Mouse (Mus musculus) embryo, embryonic 11.5 days (tissue): ENCODE results near the gene Nploc4.

Source experiments
- DNase-seq: peaks from one replicate; pipeline ENCODE4 v3.0.0-alpha.2; 2012; ENCODE audit warnings: low read depth, low spot score

The Nploc4 gene

GRCm38 (mm10) chr11:120437152-120437856, at the start of gene Nploc4:
TSS of gene Nploc4 (minus strand) at chr11:120437708.
- peak; percentile 84 for DNase-seq

GRCm38 (mm10) chr11:120485251-120485650, 47.7 kb upstream of the Nploc4 start:
- no peak for DNase-seq

- DNase-seq = peak; percentile 89
These were observed 46.9 kb upstream of the Nploc4 start, which contains the start of gene Mrpl12 for GRCm38 (mm10) chr11:120484265-120484981. TSS of gene Mrpl12 (plus strand) at chr11:120484613.

GRCm38 (mm10) chr11:120483448-120483934, 46.0 kb upstream of the Nploc4 start:
- no peak for DNase-seq

GRCm38 (mm10) chr11:120472052-120472451, 34.5 kb upstream of the Nploc4 start:
- DNase-seq = no peak

- DNase-seq = no peak
These were observed 30.2 kb upstream of the Nploc4 start for GRCm38 (mm10) chr11:120467736-120468092.

GRCm38 (mm10) chr11:120467051-120467735, 29.7 kb upstream of the Nploc4 start, which contains the start of gene Arl16:
TSS of gene Arl16 (minus strand) at chr11:120467607.
- peak; percentile 99 for DNase-seq

GRCm38 (mm10) chr11:120465521-120465920, 28.0 kb upstream of the Nploc4 start:
- DNase-seq = no peak

GRCm38 (mm10) chr11:120464365-120464764, 26.9 kb upstream of the Nploc4 start:
- no peak for DNase-seq

- DNase-seq = no peak
These were observed 26.0 kb upstream of the Nploc4 start for GRCm38 (mm10) chr11:120463536-120463935.

- DNase-seq = no peak
These were observed 21.5 kb upstream of the Nploc4 start for GRCm38 (mm10) chr11:120458847-120459597.

GRCm38 (mm10) chr11:120457772-120458751, 20.6 kb upstream of the Nploc4 start, which contains the start of the genes Oxld1 and Ccdc137:
TSS of gene Oxld1 (minus strand) at chr11:120458068.
TSS of gene Ccdc137 (plus strand) at chr11:120458115.
- peak; percentile 66 for DNase-seq

GRCm38 (mm10) chr11:120457370-120457769, 19.9 kb upstream of the Nploc4 start:
- DNase-seq = no peak

- DNase-seq = no peak
These were observed 17.9 kb upstream of the Nploc4 start for GRCm38 (mm10) chr11:120455413-120455812.

- no peak for DNase-seq
These were observed 17.5 kb upstream of the Nploc4 start for GRCm38 (mm10) chr11:120454965-120455364.

GRCm38 (mm10) chr11:120453306-120453705, 15.8 kb upstream of the Nploc4 start, which contains the start of gene Pde6g:
TSS of gene Pde6g (minus strand) at chr11:120453500.
- no peak for DNase-seq

- DNase-seq = no peak
These were observed 14.7 kb upstream of the Nploc4 start for GRCm38 (mm10) chr11:120452246-120452645.

- DNase-seq = no peak
These were observed 9.7 kb upstream of the Nploc4 start for GRCm38 (mm10) chr11:120447179-120447578.

- DNase-seq = no peak
These were observed 8.0 kb upstream of the Nploc4 start for GRCm38 (mm10) chr11:120445475-120445874.

- no peak for DNase-seq
These were observed 6.6 kb upstream of the Nploc4 start for GRCm38 (mm10) chr11:120444106-120444505.
